Mouse (Mus musculus): ENCODE results near the gene Olfr447.

The Olfr447 gene

GRCm38 (mm10) chr6:42908578-42908977 lies at the start of gene Olfr447:
Gene Olfr447 (plus strand): TSS chr6:42908878.
- no peak for DNase-seq (ENCODE audit: low read depth, low spot score)

- peak; percentile 46 for DNase-seq (ENCODE audit: low read depth, low spot score)
Measured at GRCm38 (mm10) chr6:42860222-42860819, 48.4 kb upstream of the Olfr447 start.

- no peak for DNase-seq (ENCODE audit: low read depth, low spot score)
Measured at GRCm38 (mm10) chr6:42869695-42870094, 39.0 kb upstream of the Olfr447 start.

- no peak for DNase-seq (ENCODE audit: low read depth, low spot score)
Measured at GRCm38 (mm10) chr6:42876323-42876722, 32.4 kb upstream of the Olfr447 start.

- no peak for DNase-seq (ENCODE audit: low read depth, low spot score)
Measured at GRCm38 (mm10) chr6:42890141-42890540, 18.5 kb upstream of the Olfr447 start, which contains the start of gene Olfr448. Gene Olfr448 (plus strand): TSS chr6:42890441.

- no peak for DNase-seq (ENCODE audit: low read depth, low spot score)
Measured at GRCm38 (mm10) chr6:42900345-42900744, 8.3 kb upstream of the Olfr447 start.

- no peak for DNase-seq (ENCODE audit: low read depth, low spot score)
Measured at GRCm38 (mm10) chr6:42921077-42921476, 12.4 kb downstream of the Olfr447 start, which contains the start of gene Olfr446. Gene Olfr446 (plus strand): TSS chr6:42921377.

- DNase-seq (ENCODE audit: low read depth, low spot score), result no peak
Measured at GRCm38 (mm10) chr6:42948767-42949166, 40.1 kb downstream of the Olfr447 start, which contains the start of gene Olfr444. Gene Olfr444 (plus strand): TSS chr6:42949067.

All from R1 (cell line).